Mouse (Mus musculus) cerebellum, adult 9-11 months (tissue): ENCODE data around the gene Gm8251.
"Not testable (repeated sequence)": the region's sequence is repeated elsewhere in the genome, so short reads cannot be mapped to it uniquely, and the experiment has no call there.

Source experiments
- DNase-seq: peaks from one replicate; pipeline ENCODE4 v3.0.0; 2022

Gm8251 gene

GRCm38 (mm10) chr1:44061836-44062235 lies at the start of gene Gm8251:
TSS of gene Gm8251 (minus strand) at chr1:44061936.
- no peak for DNase-seq

GRCm38 (mm10) chr1:44102939-44103338 lies 41.2 kb upstream of the Gm8251 start:
- DNase-seq, result peak; percentile 28

GRCm38 (mm10) chr1:44102259-44102717 lies 40.6 kb upstream of the Gm8251 start, which contains the start of gene Tex30:
TSS of gene Tex30 (minus strand) at chr1:44102441.
- peak; percentile 93 for DNase-seq

GRCm38 (mm10) chr1:44101448-44102225 lies 39.9 kb upstream of the Gm8251 start:
- peak; percentile 61 for DNase-seq

- peak; percentile 4 for DNase-seq
These were observed 2.9 kb upstream of the Gm8251 start for GRCm38 (mm10) chr1:44064625-44065024.

GRCm38 (mm10) chr1:44063439-44063838 lies 1.7 kb upstream of the Gm8251 start:
- DNase-seq, result no peak

GRCm38 (mm10) chr1:44057805-44058204 lies 3.9 kb downstream of the Gm8251 start:
- DNase-seq, result no peak

GRCm38 (mm10) chr1:44046556-44046955 lies 15.2 kb downstream of the Gm8251 start:
- no peak for DNase-seq

GRCm38 (mm10) chr1:44045689-44046088 lies 16.0 kb downstream of the Gm8251 start:
- not testable (repeated sequence) for DNase-seq

GRCm38 (mm10) chr1:44042555-44042915 lies 19.2 kb downstream of the Gm8251 start:
- no peak for DNase-seq

- DNase-seq, result peak; percentile 20
These were observed 19.8 kb downstream of the Gm8251 start for GRCm38 (mm10) chr1:44041797-44042554.

GRCm38 (mm10) chr1:44032948-44033347 lies 28.8 kb downstream of the Gm8251 start:
- DNase-seq, result no peak

- no peak for DNase-seq
These were observed 29.5 kb downstream of the Gm8251 start for GRCm38 (mm10) chr1:44032213-44032612.

- DNase-seq, result no peak
These were observed 34.1 kb downstream of the Gm8251 start for GRCm38 (mm10) chr1:44027651-44028050.

GRCm38 (mm10) chr1:44022656-44023055 lies 39.1 kb downstream of the Gm8251 start:
- DNase-seq, result no peak

- DNase-seq, result no peak
These were observed 41.8 kb downstream of the Gm8251 start, which contains the start of gene Mettl21c for GRCm38 (mm10) chr1:44019934-44020333. TSS of gene Mettl21c (minus strand) at chr1:44020034.

- DNase-seq, result no peak
These were observed 46.2 kb downstream of the Gm8251 start for GRCm38 (mm10) chr1:44015556-44015955.
